Mouse (Mus musculus): ENCODE results near the gene Szt2. TPM values are rescaled to one million over a fixed set of nuclear protein-coding genes. Genes with fewer than 3 reads are reported as not detected.

Gene Szt2
- polyA plus RNA-seq, 2 experiments: 11.7 to 37.2 TPM

GRCm38 (mm10) chr4:118362879-118363278 lies 46.2 kb downstream of the Szt2 start:
- TF ChIP-seq POLR2A (IDR thresholded peaks at IDR 0.05; ENCODE audit: borderline replicate concordance, extremely low read depth, insufficient read depth, insufficient read length): no peak
- DNase-seq (ENCODE audit: low spot score) (no peak), ATAC-seq (ENCODE audit: low FRiP score, low read depth) (no peak)
- Histone ChIP-seq H3K9me3 (ENCODE audit: control insufficient read depth, low read length) (no peaks in the 10 kb centered on the region), H3K4me2 (replicated peaks; ENCODE audit: low read depth, low read length, severe bottlenecking) (no peak overlapping the region), H3K27me3 (ENCODE audit: control insufficient read depth, insufficient read depth, low read length) (no peaks in the 10 kb centered on the region), H3K4me3 (replicated peaks; ENCODE audit: low read length) (no peak overlapping the region), H3K36me3 (ENCODE audit: control insufficient read depth, insufficient read depth, low read length) (peaks cover 58% of the 10 kb centered on the region), H3K27ac (replicated peaks; ENCODE audit: low read depth, low read length) (no peak overlapping the region), H3K4me1 (ENCODE audit: control insufficient read depth, insufficient read depth, low read length) (peaks cover 7% of the 10 kb centered on the region; the same call in 1 of the 2 replicates), H3K9ac (ENCODE audit: low read depth, low read length, severe bottlenecking) (no peak overlapping the region)
- 92% methylated on average over 6 of the region's 6 CpGs for WGBS

- peaks cover 48% of the 10 kb centered on the region for H3K36me3 ChIP-seq (ENCODE audit: control insufficient read depth, insufficient read depth, low read length)
- H3K4me2 ChIP-seq (replicated peaks; ENCODE audit: low read depth, low read length, severe bottlenecking): no peak overlapping the region
- no peak for TF ChIP-seq POLR2A (IDR thresholded peaks at IDR 0.05; ENCODE audit: borderline replicate concordance, extremely low read depth, insufficient read depth, insufficient read length)
- ATAC-seq (ENCODE audit: low FRiP score, low read depth) (no peak), DNase-seq (ENCODE audit: low spot score) (no peak)
- no peak overlapping the region for H3K27ac ChIP-seq (replicated peaks; ENCODE audit: low read depth, low read length)
- no peaks in the 10 kb centered on the region for H3K27me3 ChIP-seq (ENCODE audit: control insufficient read depth, insufficient read depth, low read length)
- no peak overlapping the region for H3K4me3 ChIP-seq (replicated peaks; ENCODE audit: low read length)
- H3K4me1 ChIP-seq (ENCODE audit: control insufficient read depth, insufficient read depth, low read length): peaks cover 7% of the 10 kb centered on the region; the same call in 1 of the 2 replicates
- H3K9ac ChIP-seq (ENCODE audit: low read depth, low read length, severe bottlenecking): no peak overlapping the region
- 79% methylated on average over 5 of the region's 5 CpGs for WGBS
- no peaks in the 10 kb centered on the region for H3K9me3 ChIP-seq (ENCODE audit: control insufficient read depth, low read length)
Measured at GRCm38 (mm10) chr4:118361451-118361850, 47.6 kb downstream of the Szt2 start.

- H3K9me3 ChIP-seq (ENCODE audit: control insufficient read depth, low read length): no peaks in the 10 kb centered on the region
- H3K4me2 ChIP-seq (replicated peaks; ENCODE audit: low read depth, low read length, severe bottlenecking): peak overlapping the region; percentile 89
- H3K4me3 ChIP-seq (replicated peaks; ENCODE audit: low read length): peak overlapping the region; percentile 69
- H3K9ac ChIP-seq (ENCODE audit: low read depth, low read length, severe bottlenecking): peak overlapping the region; percentile 82
- ATAC-seq (ENCODE audit: low FRiP score, low read depth) (peak; percentile 85), DNase-seq (ENCODE audit: low spot score) (peak; percentile 74)
- H3K4me1 ChIP-seq (ENCODE audit: control insufficient read depth, insufficient read depth, low read length): peaks cover 7% of the 10 kb centered on the region; the same call in 1 of the 2 replicates
- 4% methylated on average over 54 of the region's 54 CpGs for WGBS
- H3K27ac ChIP-seq (replicated peaks; ENCODE audit: low read depth, low read length): peak overlapping the region; percentile 88
- no peaks in the 10 kb centered on the region for H3K27me3 ChIP-seq (ENCODE audit: control insufficient read depth, insufficient read depth, low read length)
- TF ChIP-seq POLR2A (IDR thresholded peaks at IDR 0.05; ENCODE audit: borderline replicate concordance, extremely low read depth, insufficient read depth, insufficient read length): 0 out of 2 replicates have a peak, but pooled peaks have one; percentile 77
- peaks cover 36% of the 10 kb centered on the region for H3K36me3 ChIP-seq (ENCODE audit: control insufficient read depth, insufficient read depth, low read length)
Measured at GRCm38 (mm10) chr4:118359896-118360720, 49.0 kb downstream of the Szt2 start.

- peak overlapping the region; percentile 82 for H3K9ac ChIP-seq (ENCODE audit: low read depth, low read length, severe bottlenecking)
- peak overlapping the region; percentile 89 for H3K4me2 ChIP-seq (replicated peaks; ENCODE audit: low read depth, low read length, severe bottlenecking)
- peak overlapping the region; percentile 69 for H3K4me3 ChIP-seq (replicated peaks; ENCODE audit: low read length)
- H3K9me3 ChIP-seq (ENCODE audit: control insufficient read depth, low read length): no peaks in the 10 kb centered on the region
- H3K36me3 ChIP-seq (ENCODE audit: control insufficient read depth, insufficient read depth, low read length): peaks cover 28% of the 10 kb centered on the region
- peaks cover 7% of the 10 kb centered on the region; the same call in 1 of the 2 replicates for H3K4me1 ChIP-seq (ENCODE audit: control insufficient read depth, insufficient read depth, low read length)
- DNase-seq (ENCODE audit: low spot score) (peak; percentile 31), ATAC-seq (ENCODE audit: low FRiP score, low read depth) (peak; percentile 56)
- H3K27ac ChIP-seq (replicated peaks; ENCODE audit: low read depth, low read length): peak overlapping the region; percentile 88; the same call in 1 of the 2 replicates
- H3K27me3 ChIP-seq (ENCODE audit: control insufficient read depth, insufficient read depth, low read length): no peaks in the 10 kb centered on the region
- WGBS: 12% methylated on average over 21 of the region's 21 CpGs
- no peak for TF ChIP-seq POLR2A (IDR thresholded peaks at IDR 0.05; ENCODE audit: borderline replicate concordance, extremely low read depth, insufficient read depth, insufficient read length)
Measured at GRCm38 (mm10) chr4:118359211-118359895, 49.7 kb downstream of the Szt2 start.

DNA sequence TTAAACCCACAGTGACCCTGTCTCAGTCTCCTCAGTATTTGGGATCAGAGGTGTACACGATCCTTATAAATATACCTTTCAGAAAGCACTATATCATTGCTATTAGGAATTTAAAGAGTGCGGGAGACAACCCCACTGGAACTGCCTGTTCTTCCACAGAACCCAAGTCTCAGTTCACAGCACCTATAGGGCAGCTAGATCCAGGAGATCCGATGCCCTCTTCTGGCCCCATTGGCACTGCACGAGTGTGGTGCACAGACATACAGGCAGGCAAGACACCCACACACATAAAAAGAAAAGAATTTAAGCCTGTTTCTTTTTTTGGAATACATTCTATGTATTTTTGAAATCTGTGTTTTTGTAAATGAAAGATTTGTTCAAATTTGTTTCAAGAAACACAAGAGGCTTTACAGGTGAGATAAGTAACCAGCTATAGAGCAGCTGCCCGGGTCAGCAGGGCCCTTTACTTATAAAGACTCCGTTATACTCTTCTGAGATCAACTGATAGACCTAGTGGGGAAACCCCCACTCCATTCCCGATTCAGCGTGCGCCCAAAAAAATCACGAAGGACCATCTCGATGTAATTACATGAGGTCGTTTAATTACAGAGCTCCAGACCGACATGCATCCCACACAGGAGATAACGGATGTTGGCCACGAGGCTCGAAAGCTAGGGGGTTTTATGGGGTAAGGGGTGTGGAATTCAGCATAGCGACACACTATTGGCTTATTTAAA lies 50.7 kb downstream of the Szt2 start:
- Histone ChIP-seq H3K4me2 (replicated peaks; ENCODE audit: low read depth, low read length, severe bottlenecking) (no peak overlapping the region), H3K27ac (replicated peaks; ENCODE audit: low read depth, low read length) (no peak overlapping the region), H3K4me3 (replicated peaks; ENCODE audit: low read length) (no peak overlapping the region), H3K9me3 (ENCODE audit: control insufficient read depth, low read length) (no peaks in the 10 kb centered on the region), H3K4me1 (ENCODE audit: control insufficient read depth, insufficient read depth, low read length) (peaks cover 7% of the 10 kb centered on the region; the same call in 1 of the 2 replicates), H3K9ac (ENCODE audit: low read depth, low read length, severe bottlenecking) (no peak overlapping the region), H3K27me3 (ENCODE audit: control insufficient read depth, insufficient read depth, low read length) (no peaks in the 10 kb centered on the region), H3K36me3 (ENCODE audit: control insufficient read depth, insufficient read depth, low read length) (peaks cover 18% of the 10 kb centered on the region)
- no peak for TF ChIP-seq POLR2A (IDR thresholded peaks at IDR 0.05; ENCODE audit: borderline replicate concordance, extremely low read depth, insufficient read depth, insufficient read length)
- no peak for DNase-seq (ENCODE audit: low spot score)
- 76% methylated on average over 17 of the region's 17 CpGs for WGBS
- no peak for ATAC-seq (ENCODE audit: low FRiP score, low read depth)
